Mouse (Mus musculus) hindbrain, postnatal 0 days (tissue): Measurements from ENCODE around the gene Srsf1. TPM values are rescaled to one million over a fixed set of nuclear protein-coding genes. Genes with fewer than 3 reads are reported as not detected.

Experiments
- ATAC-seq: fragments of 200-750 bp; cut with Nextera tagmentation; 2 replicates; pipeline ENCODE4 v1.8.0; 2017; ENCODE audit warnings: mild to moderate bottlenecking, moderate TSS enrichment, moderate library complexity
- DNase-seq: peaks from one replicate; pipeline ENCODE4 v3.0.0-alpha.2; 2015; ENCODE audit warnings: low spot score
- H3K27ac ChIP-seq: fragments of 300-500 bp; sonication (generic); 2 replicates; pipeline ENCODE4 v1.5.1; 2014; ENCODE audit warnings: mild to moderate bottlenecking
- H3K27me3 ChIP-seq: fragments of 300-500 bp; sonication (generic); 2 replicates; pipeline ENCODE4 v1.6.1; 2014; ENCODE audit warnings: low read length, mixed read lengths; ENCODE audit not compliant: insufficient read depth
- H3K36me3 ChIP-seq: fragments of 300-500 bp; sonication (generic); 2 replicates; pipeline ENCODE4 v1.6.1; 2014; ENCODE audit warnings: low read length, mixed read lengths; ENCODE audit not compliant: insufficient read depth
- H3K4me1 ChIP-seq: fragments of 300-500 bp; sonication (generic); 2 replicates; pipeline ENCODE4 v1.6.1; 2014; ENCODE audit warnings: antibody characterized with exemption, low read length, mixed read lengths; ENCODE audit not compliant: insufficient read depth
- H3K4me2 ChIP-seq: fragments of 300-500 bp; sonication (generic); 2 replicates; pipeline ENCODE4 v1.6.1; 2014; ENCODE audit warnings: low read depth, mild to moderate bottlenecking, low read length, moderate library complexity, mixed read lengths
- H3K4me3 ChIP-seq: fragments of 300-500 bp; sonication (generic); 2 replicates; pipeline ENCODE4 v1.5.1; 2014; ENCODE audit warnings: low read length
- H3K9ac ChIP-seq: fragments of 300-500 bp; sonication (generic); replicated peaks from 2 replicates; pipeline ENCODE4 v1.6.1; 2014; ENCODE audit warnings: mild to moderate bottlenecking, low read length, moderate library complexity, mixed read lengths
- H3K9me3 ChIP-seq: fragments of 300-500 bp; sonication (generic); 2 replicates; pipeline ENCODE4 v1.6.1; 2016; ENCODE audit warnings: low read length, mixed read lengths
- CTCF ChIP-seq: IDR thresholded peaks from 2 replicates; pipeline ENCODE4 v1.5.1; 2016; ENCODE audit warnings: antibody characterized with exemption, control low read depth, low read depth
- WGBS: fragments of 180-500 bp; shearing (Covaris S2); extraction: QIAGEN DNeasy Blood & Tissue Kit; methylation state at CpG from one replicate; pipeline ENCODE4 v1.1.7; 2014; 5-methylcytosine and 5-hydroxymethylcytosine counted together
- polyA plus RNA-seq: library from polyadenylated mRNA; unstranded; fragments of >200 nt; fragmentation: Nextera tagmentation; extraction: Ambion mirVana; gene quantifications from 2 replicates; pipeline ENCODE4 v1.2.1, GENCODE M21; 2015
- total RNA-seq: library from RNA; depleted of rRNA; stranded (reverse); fragments of >200 nt; gene quantifications from 2 replicates; pipeline ENCODE4 v1.2.3, GENCODE M21; 2014; rRNA removed

The Srsf1 gene
- 277 and 332 TPM in 2 replicates for total RNA-seq
- polyA plus RNA-seq: 124 and 130 TPM in 2 replicates

DNA sequence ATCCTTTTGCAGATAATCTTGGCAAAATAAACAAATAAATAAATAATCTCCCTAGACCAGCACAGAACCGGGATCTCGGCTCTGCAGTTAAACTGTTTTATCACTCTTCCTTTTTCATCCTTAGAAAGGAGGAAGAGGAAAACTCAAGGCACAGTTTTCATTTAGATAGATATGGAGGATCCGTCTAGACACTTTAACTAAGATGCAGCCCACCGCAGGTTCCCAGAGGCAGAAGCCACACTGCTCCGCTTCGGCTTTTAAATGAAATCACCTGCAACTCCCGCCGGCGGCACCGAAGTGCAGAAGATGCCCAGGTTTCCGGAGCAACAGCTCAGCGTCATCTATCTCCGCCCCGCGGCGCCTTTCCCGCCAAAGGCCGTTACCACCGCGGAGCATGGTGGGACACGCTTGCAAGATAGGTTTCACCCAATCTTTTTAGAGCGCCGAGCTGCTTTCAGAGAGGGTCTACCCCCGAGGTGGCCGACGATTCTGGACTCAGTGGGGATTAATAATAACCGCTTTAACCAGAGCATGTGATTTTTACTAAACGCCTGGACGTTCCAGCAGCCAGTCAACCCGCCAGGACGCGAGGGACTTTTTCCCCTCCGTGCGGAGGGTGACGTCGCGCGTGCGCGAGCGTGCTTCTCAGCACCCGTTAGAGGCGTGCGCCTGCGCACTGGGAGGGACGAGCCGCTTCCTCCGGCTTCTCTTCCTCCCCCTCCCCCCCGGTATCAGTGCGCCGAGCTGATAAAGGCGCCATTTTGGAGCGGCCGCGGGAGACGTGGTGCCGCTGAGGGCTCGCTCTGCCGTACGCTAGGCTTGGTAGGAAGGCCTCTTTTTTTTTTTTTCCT, at the start of gene Srsf1:
Gene Srsf1 (plus strand): TSS at position 430 of the 851 bp plus-strand sequence.
- H3K4me3 ChIP-seq: peak within 1 kb of the TSS; percentile 92
- H3K27ac ChIP-seq: peak within 1 kb of the TSS; percentile 99
- H3K9ac ChIP-seq: peak within 1 kb of the TSS; percentile 90
- WGBS: under 1% methylated on average over 60 of the region's 60 CpGs
- no peaks in the 10 kb centered on the region for H3K36me3 ChIP-seq
- no peak for TF ChIP-seq CTCF
- DNase-seq: peak; percentile 100
- H3K4me2 ChIP-seq: peak within 1 kb of the TSS; percentile 82
- H3K27me3 ChIP-seq: no peaks in the 10 kb centered on the region
- H3K4me1 ChIP-seq: peaks cover 15% of the 10 kb centered on the region
- H3K9me3 ChIP-seq: no peaks in the 10 kb centered on the region
- ATAC-seq: peak; percentile 92

DNA sequence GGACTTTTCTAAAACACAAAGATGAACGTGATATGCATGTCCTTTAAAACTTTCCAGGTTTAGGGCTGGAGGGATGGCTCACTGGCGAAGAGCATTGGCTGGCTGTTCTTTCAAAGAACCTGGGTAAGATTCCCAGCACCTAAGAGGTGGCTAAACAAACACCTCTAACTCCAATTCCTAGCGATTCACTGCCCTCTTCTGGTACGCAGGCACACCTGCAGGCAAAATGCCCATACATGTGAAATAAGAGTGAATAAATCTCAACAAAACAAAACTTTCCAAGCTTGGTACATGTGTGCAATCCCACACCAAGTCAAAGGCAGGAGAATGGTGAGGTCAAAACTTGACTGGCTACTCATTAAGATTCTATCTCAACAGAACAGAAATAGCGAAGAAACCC, 47.4 kb upstream of the Srsf1 start:
- Histone ChIP-seq H3K27me3 (no peaks in the 10 kb centered on the region), H3K9ac (no peak overlapping the region), H3K36me3 (no peaks in the 10 kb centered on the region), H3K9me3 (no peaks in the 10 kb centered on the region), H3K4me3 (no peak overlapping the region), H3K27ac (no peak overlapping the region), H3K4me1 (no peaks in the 10 kb centered on the region), H3K4me2 (no peak overlapping the region)
- DNase-seq (no peak), ATAC-seq (no peak)
- WGBS: 92% methylated on average over 5 of the region's 5 CpGs
- TF ChIP-seq CTCF: no peak

DNA sequence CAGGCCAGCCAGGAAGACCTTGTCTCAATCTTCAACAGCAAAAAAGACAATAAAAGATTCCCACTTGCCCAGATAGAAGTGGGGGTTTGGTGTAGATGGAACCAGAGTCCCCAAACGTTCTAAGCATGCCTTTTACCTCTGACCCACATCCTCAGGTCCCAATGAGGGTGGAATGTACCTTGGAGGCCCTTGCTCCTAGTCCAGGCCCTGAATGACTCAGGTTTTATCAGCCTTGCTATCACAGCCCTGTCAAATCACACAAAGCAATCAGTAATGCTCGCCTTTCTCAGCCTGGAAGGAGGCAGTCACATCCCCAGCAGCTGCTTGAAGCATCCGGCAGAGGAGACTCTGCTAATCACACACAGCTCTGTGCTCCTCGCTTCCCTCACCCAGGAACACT, 44.4 kb upstream of the Srsf1 start:
- H3K36me3 ChIP-seq: no peaks in the 10 kb centered on the region
- no peak for DNase-seq
- no peak overlapping the region for H3K4me2 ChIP-seq
- H3K27me3 ChIP-seq: no peaks in the 10 kb centered on the region
- ATAC-seq: no peak
- no peak for TF ChIP-seq CTCF
- no peaks in the 10 kb centered on the region for H3K9me3 ChIP-seq
- no peaks in the 10 kb centered on the region for H3K4me1 ChIP-seq
- no peak overlapping the region for H3K9ac ChIP-seq
- no peak overlapping the region for H3K4me3 ChIP-seq
- no peak overlapping the region for H3K27ac ChIP-seq
- 75% methylated on average over 4 of the region's 4 CpGs for WGBS

DNA sequence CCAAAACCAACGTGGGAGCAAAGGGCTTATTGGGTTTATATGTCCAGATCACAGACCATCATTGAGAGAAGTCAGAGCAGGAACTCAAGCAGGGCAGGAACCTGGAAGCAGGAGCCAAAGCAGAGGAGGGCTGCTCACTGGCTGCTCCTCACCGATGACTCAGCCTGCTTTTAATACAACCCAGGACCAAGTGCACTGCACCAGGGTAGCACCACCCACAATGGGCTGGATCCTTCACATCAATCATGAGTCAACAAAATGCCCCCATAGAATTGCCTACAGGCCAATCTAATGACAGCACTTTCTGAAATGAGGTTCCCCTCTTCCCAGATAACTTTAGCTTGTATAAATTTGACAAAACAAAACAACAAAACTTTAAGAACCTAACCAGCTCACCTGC, 43.0 kb upstream of the Srsf1 start:
- ATAC-seq (no peak), DNase-seq (no peak)
- H3K4me2 ChIP-seq: no peak overlapping the region
- H3K27me3 ChIP-seq: no peaks in the 10 kb centered on the region
- H3K9me3 ChIP-seq: no peaks in the 10 kb centered on the region
- no peaks in the 10 kb centered on the region for H3K36me3 ChIP-seq
- 51% methylated on average over 2 of the region's 2 CpGs for whole genome bisulfite sequencing
- no peak overlapping the region for H3K9ac ChIP-seq
- no peak overlapping the region for H3K27ac ChIP-seq
- H3K4me1 ChIP-seq: no peaks in the 10 kb centered on the region
- no peak overlapping the region for H3K4me3 ChIP-seq
- no peak for TF ChIP-seq CTCF

DNA sequence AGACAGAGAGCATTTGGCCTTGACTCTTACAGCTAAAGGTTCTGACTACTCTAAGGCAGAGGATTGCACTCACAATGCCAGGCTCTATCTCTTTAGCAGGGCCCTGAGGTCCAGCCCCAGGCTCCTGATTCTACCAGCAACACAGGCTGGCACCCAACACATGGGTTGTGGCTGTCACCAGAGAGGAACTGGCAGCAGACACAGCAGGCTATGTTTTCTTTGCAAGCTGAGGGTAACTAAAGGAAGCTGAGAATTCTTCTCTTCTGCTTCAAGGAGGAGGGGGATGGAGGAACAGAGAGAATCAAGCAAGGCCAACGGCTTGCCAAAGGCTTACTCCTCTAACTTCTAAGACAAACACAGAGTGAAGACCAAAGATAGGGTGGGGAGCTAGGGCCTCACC, 38.5 kb upstream of the Srsf1 start:
- ATAC-seq (no peak), DNase-seq (no peak)
- Histone ChIP-seq H3K36me3 (no peaks in the 10 kb centered on the region), H3K4me1 (peaks cover 8% of the 10 kb centered on the region; the same call in 1 of the 2 replicates), H3K4me2 (no peak overlapping the region), H3K4me3 (no peak overlapping the region), H3K27me3 (no peaks in the 10 kb centered on the region), H3K9ac (no peak overlapping the region), H3K27ac (no peak overlapping the region), H3K9me3 (no peaks in the 10 kb centered on the region)
- WGBS: 63% methylated on average over 1 of the region's 1 CpGs
- no peak for TF ChIP-seq CTCF

DNA sequence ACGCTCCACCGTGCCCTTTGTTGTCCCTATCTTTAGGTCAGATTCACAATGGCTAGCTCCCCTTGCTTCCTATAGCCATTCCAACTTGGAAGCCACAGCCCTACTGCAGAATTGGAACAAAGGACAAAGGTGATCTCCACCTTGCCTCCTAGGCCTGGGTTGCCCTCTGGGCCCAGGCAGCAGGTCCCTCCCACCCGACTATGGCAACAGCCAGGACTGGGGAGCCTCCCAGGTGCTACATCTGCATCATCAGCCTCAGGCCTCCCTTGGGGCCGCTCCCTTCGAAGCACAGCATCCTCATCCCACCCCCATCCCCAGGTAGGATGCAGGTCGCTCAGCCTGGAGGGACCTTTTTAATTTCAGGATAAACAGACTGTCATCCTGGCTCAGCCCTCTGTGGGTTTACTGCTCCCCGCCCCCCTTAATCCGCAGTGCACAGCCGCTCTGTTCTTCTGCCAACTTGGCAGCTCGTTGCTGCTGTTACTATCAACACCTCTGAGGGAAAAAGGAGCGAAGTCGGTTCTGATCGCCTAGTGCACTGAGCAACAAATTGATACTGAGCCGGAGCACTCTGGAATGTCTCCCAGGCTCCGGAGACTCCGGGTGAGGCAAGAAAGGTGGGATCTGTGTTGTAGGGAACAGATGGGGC, 37.5 kb upstream of the Srsf1 start:
- Histone ChIP-seq H3K27ac (peak overlapping the region; percentile 79), H3K4me1 (peaks cover 8% of the 10 kb centered on the region; the same call in 1 of the 2 replicates), H3K4me3 (no peak overlapping the region; the same call in 1 of the 2 replicates), H3K9ac (peak overlapping the region; percentile 14; the same call in 1 of the 2 replicates), H3K36me3 (no peaks in the 10 kb centered on the region), H3K27me3 (no peaks in the 10 kb centered on the region), H3K9me3 (no peaks in the 10 kb centered on the region), H3K4me2 (peak overlapping the region; percentile 42)
- WGBS: 18% methylated on average over 16 of the region's 16 CpGs
- ATAC-seq (peak; percentile 85), DNase-seq (peak; percentile 84)
- TF ChIP-seq CTCF: no peak
